Mouse (Mus musculus): Measurements from ENCODE around the gene Piezo1. TPM values are rescaled to one million over a fixed set of nuclear protein-coding genes. Genes with fewer than 3 reads are reported as not detected.

Gene Piezo1
- total and polyA plus RNA-seq, 3 experiments = 21.1 to 59.7 (median 41.6) TPM

DNA sequence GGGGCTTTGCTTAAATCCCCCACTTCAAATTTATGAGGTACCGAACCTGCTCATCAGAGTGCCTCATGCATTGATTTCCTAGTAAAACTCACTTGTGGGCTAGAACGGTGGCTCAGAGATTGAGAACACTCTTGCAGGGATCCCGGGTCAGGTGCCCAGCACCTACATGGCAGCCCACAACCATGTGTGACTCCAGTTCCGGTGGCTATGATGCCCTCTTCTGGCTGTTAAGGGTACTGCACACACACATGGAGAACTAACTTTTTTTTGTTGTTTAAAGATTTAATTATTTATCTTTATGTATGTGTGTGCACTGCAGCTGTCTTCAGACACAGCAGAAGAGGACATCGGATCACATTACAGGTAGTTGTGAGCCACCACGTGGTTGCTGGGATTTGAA, 115.8 kb downstream of the Piezo1 start:
- H3K27me3 ChIP-seq (replicated peaks) = no peaks in the 10 kb centered on the region
- peaks cover 18% of the 10 kb centered on the region for H3K79me2 ChIP-seq (replicated peaks; ENCODE audit: control insufficient read depth, extremely low read depth, insufficient read depth, poor library complexity, severe bottlenecking)
- dilution Hi-C loops (cut with MboI; ENCODE audit: extremely low pct_ligation_motif_present, extremely low pct_unique_long_range_greater_than_20kb, low sequenced_read_pairs) (no loop called here), in situ Hi-C loops (cut with MboI; ENCODE audit: low pct_ligation_motif_present, low pct_unique_long_range_greater_than_20kb, low sequenced_read_pairs) (loop anchor here (25.0 kb wide), 1 partner anchor 848 kb away; the partner anchor contains the start of genes Fbxo31 and Map1lc3b)
- peaks cover 11% of the 10 kb centered on the region for H3K9me3 ChIP-seq (replicated peaks; ENCODE audit: low read length)
- DNase-seq (ENCODE audit: extremely low read depth) = no peak
- no peak overlapping the region for H3K27ac ChIP-seq (ENCODE audit: insufficient read depth, low read depth)
- H3K4me2 ChIP-seq (ENCODE audit: insufficient read depth, low read depth, poor library complexity, severe bottlenecking) = no peak overlapping the region
- peaks cover 19 to 54% of the 10 kb centered on the region in 2 experiments for H3K4me1 ChIP-seq (ENCODE audit: control insufficient read depth in 1 of 2, insufficient read depth in 2 of 2)
- H3K4me3 ChIP-seq (replicated peaks in 1 of 3; ENCODE audit: low read depth in 2 of 3, low read length in 2 of 3, poor library complexity in 1 of 3) = no peak overlapping the region
- TF ChIP-seq CTCF (conservative IDR thresholded peaks at IDR 0.05 in 1 of 2, IDR thresholded peaks at IDR 0.05 in 1 of 2; ENCODE audit: low read depth in 2 of 2, low read length in 2 of 2) = peak; percentile 24 to 39; a peak in 3 of 4 replicates
- no peak for TF ChIP-seq POLR2AphosphoS2 (IDR thresholded peaks at IDR 0.05; ENCODE audit: low read depth, low read length)
- H3K9ac ChIP-seq (ENCODE audit: insufficient read depth, low read depth) = no peak overlapping the region
- H3K36me3 ChIP-seq (replicated peaks in 1 of 2; ENCODE audit: control insufficient read depth in 1 of 2, insufficient read depth in 1 of 2, low read length in 1 of 2) = peaks cover 41 to 72% of the 10 kb centered on the region in 2 experiments

- no peaks in the 10 kb centered on the region for H3K27me3 ChIP-seq (replicated peaks)
- in situ Hi-C loops (cut with MboI; ENCODE audit: low pct_ligation_motif_present, low pct_unique_long_range_greater_than_20kb, low sequenced_read_pairs) = loop anchor here (25.0 kb wide), 1 partner anchor 846 kb away; the partner anchor contains the start of genes Fbxo31 and Map1lc3b
- peak overlapping the region; percentile 76 for H3K9ac ChIP-seq (ENCODE audit: insufficient read depth, low read depth)
- dilution Hi-C loops (cut with MboI; ENCODE audit: extremely low pct_ligation_motif_present, extremely low pct_unique_long_range_greater_than_20kb, low sequenced_read_pairs) = no loop called here
- peak overlapping the region; percentile 98 for H3K27ac ChIP-seq (ENCODE audit: insufficient read depth, low read depth)
- peaks cover 32% of the 10 kb centered on the region for H3K79me2 ChIP-seq (replicated peaks; ENCODE audit: control insufficient read depth, extremely low read depth, insufficient read depth, poor library complexity, severe bottlenecking)
- H3K9me3 ChIP-seq (replicated peaks; ENCODE audit: low read length) = peaks cover 7% of the 10 kb centered on the region
- H3K4me3 ChIP-seq (replicated peaks in 1 of 3; ENCODE audit: low read depth in 2 of 3, low read length in 2 of 3, poor library complexity in 1 of 3) = peak overlapping the region; percentile 32 to 85 (median 83)
- H3K4me1 ChIP-seq (ENCODE audit: control insufficient read depth in 1 of 2, insufficient read depth in 2 of 2) = peaks cover 24 to 52% of the 10 kb centered on the region in 2 experiments
- TF ChIP-seq MAZ (IDR thresholded peaks at IDR 0.05; ENCODE audit: low read depth, low read length) (peak; percentile 94), SMC3 (IDR thresholded peaks at IDR 0.05; ENCODE audit: low read depth, low read length) (peak; percentile 67), RCOR1 (conservative IDR thresholded peaks at IDR 0.05; ENCODE audit: low read depth, low read length) (peak; percentile 8; the same call in 1 of the 2 replicates), PAX5 (IDR thresholded peaks at IDR 0.05; ENCODE audit: low read length) (no peak), NRF1 (IDR thresholded peaks at IDR 0.05; ENCODE audit: low read depth, low read length) (peak; percentile 44; the same call in 1 of the 2 replicates), RAD21 (IDR thresholded peaks at IDR 0.05; ENCODE audit: low read depth, low read length) (peak; percentile 85), MXI1 (IDR thresholded peaks at IDR 0.05; ENCODE audit: low read depth, low read length) (no peak; the same call in 1 of the 2 replicates), ZNF384 (IDR thresholded peaks at IDR 0.05; ENCODE audit: low read depth, low read length) (no peak), CTCF (conservative IDR thresholded peaks at IDR 0.05 in 1 of 2, IDR thresholded peaks at IDR 0.05 in 1 of 2; ENCODE audit: low read depth in 2 of 2, low read length in 2 of 2) (peak in 1 of 2 experiments; percentile 82; a peak in 3 of 4 replicates), EP300 (IDR thresholded peaks at IDR 0.05; ENCODE audit: low read length) (no peak), GABPA (IDR thresholded peaks at IDR 0.05; ENCODE audit: insufficient replicate concordance, low read depth, low read length) (no peak), USF1 (IDR thresholded peaks at IDR 0.05; ENCODE audit: low read depth, low read length) (no peak), JUN (IDR thresholded peaks at IDR 0.05; ENCODE audit: insufficient read depth, low read depth, low read length) (no peak), MAFK (IDR thresholded peaks at IDR 0.05; ENCODE audit: insufficient replicate concordance, low read length) (peak; percentile 5; the same call in 1 of the 2 replicates), ELF1 (IDR thresholded peaks at IDR 0.05; ENCODE audit: low read depth, low read length) (peak; percentile 85), HCFC1 (IDR thresholded peaks at IDR 0.05; ENCODE audit: low read depth, low read length) (peak; percentile 45; the same call in 1 of the 2 replicates), NELFE (IDR thresholded peaks at IDR 0.05; ENCODE audit: low read depth, low read length) (no peak; the same call in 1 of the 2 replicates), IRF4 (IDR thresholded peaks at IDR 0.05; ENCODE audit: low read depth, low read length) (peak; percentile 77), POLR2A (IDR thresholded peaks at IDR 0.05; ENCODE audit: low read depth, low read length) (no peak), CHD2 (IDR thresholded peaks at IDR 0.05; ENCODE audit: low read length) (peak; percentile 16; the same call in 1 of the 2 replicates), ZC3H11A (IDR thresholded peaks at IDR 0.05; ENCODE audit: low read depth, low read length) (peak; percentile 13; the same call in 1 of the 2 replicates), BHLHE40 (IDR thresholded peaks at IDR 0.05; ENCODE audit: low read depth, low read length) (no peak), SIN3A (IDR thresholded peaks at IDR 0.05; ENCODE audit: low read length) (peak; percentile 91)
- no peak for DNase-seq (ENCODE audit: extremely low read depth)
- peaks cover 30 to 63% of the 10 kb centered on the region in 2 experiments for H3K36me3 ChIP-seq (replicated peaks in 1 of 2; ENCODE audit: control insufficient read depth in 1 of 2, insufficient read depth in 1 of 2, low read length in 1 of 2)
- H3K4me2 ChIP-seq (ENCODE audit: insufficient read depth, low read depth, poor library complexity, severe bottlenecking) = peak overlapping the region; percentile 59
Measured at GRCm38 (mm10) chr8:122433269-122433905, 117.7 kb downstream of the Piezo1 start.
